Mouse (Mus musculus): ENCODE data around the gene Gm45062. TPM values are rescaled to one million over a fixed set of nuclear protein-coding genes. Genes with fewer than 3 reads are reported as not detected.

Gene Gm45062
- polyA plus RNA-seq, 1 experiment from 2014 or later: 14.5 TPM

GRCm38 (mm10) chr6:8352533-8353168, 93.4 kb downstream of the Gm45062 start:
- peak; percentile 79 for ATAC-seq (ENCODE audit: low FRiP score)
- no peak overlapping the region for H3K27ac ChIP-seq (ENCODE audit: low read depth, low read length)
- no peaks in the 10 kb centered on the region for H3K4me1 ChIP-seq (replicated peaks; ENCODE audit: control insufficient read depth, insufficient read depth, low read length)
- no peak for DNase-seq (ENCODE audit: low spot score)
- H3K27me3 ChIP-seq (ENCODE audit: control insufficient read depth, insufficient read depth, low read length): no peaks in the 10 kb centered on the region
- H3K4me2 ChIP-seq (replicated peaks; ENCODE audit: low read depth, low read length): no peak overlapping the region
- H3K4me3 ChIP-seq (ENCODE audit: low read depth, low read length): no peak overlapping the region
- no peaks in the 10 kb centered on the region for H3K36me3 ChIP-seq (ENCODE audit: control insufficient read depth, insufficient read depth, low read length)
- no peaks in the 10 kb centered on the region for H3K9me3 ChIP-seq (ENCODE audit: control insufficient read depth, low read length)
- no peak overlapping the region for H3K9ac ChIP-seq (ENCODE audit: low read depth, low read length)
- 58% methylated on average over 12 of the region's 12 CpGs for WGBS

- Histone ChIP-seq H3K27ac (ENCODE audit: low read depth, low read length) (peak overlapping the region; percentile 14; the same call in 1 of the 2 replicates), H3K4me3 (ENCODE audit: low read depth, low read length) (no peak overlapping the region), H3K36me3 (ENCODE audit: control insufficient read depth, insufficient read depth, low read length) (no peaks in the 10 kb centered on the region), H3K9ac (ENCODE audit: low read depth, low read length) (no peak overlapping the region), H3K27me3 (ENCODE audit: control insufficient read depth, insufficient read depth, low read length) (no peaks in the 10 kb centered on the region), H3K4me1 (replicated peaks; ENCODE audit: control insufficient read depth, insufficient read depth, low read length) (no peaks in the 10 kb centered on the region), H3K9me3 (ENCODE audit: control insufficient read depth, low read length) (no peaks in the 10 kb centered on the region), H3K4me2 (replicated peaks; ENCODE audit: low read depth, low read length) (no peak overlapping the region)
- DNase-seq (ENCODE audit: low spot score) (no peak), ATAC-seq (ENCODE audit: low FRiP score) (no peak)
- WGBS: 72% methylated on average over 4 of the region's 4 CpGs
These were observed 94.2 kb downstream of the Gm45062 start for GRCm38 (mm10) chr6:8353461-8353860.

GRCm38 (mm10) chr6:8354846-8355245, 95.6 kb downstream of the Gm45062 start:
- H3K27me3 ChIP-seq (ENCODE audit: control insufficient read depth, insufficient read depth, low read length): no peaks in the 10 kb centered on the region
- DNase-seq (ENCODE audit: low spot score): no peak
- no peak for ATAC-seq (ENCODE audit: low FRiP score)
- no peak overlapping the region for H3K4me3 ChIP-seq (ENCODE audit: low read depth, low read length)
- no peaks in the 10 kb centered on the region for H3K36me3 ChIP-seq (ENCODE audit: control insufficient read depth, insufficient read depth, low read length)
- H3K27ac ChIP-seq (ENCODE audit: low read depth, low read length): no peak overlapping the region
- no peaks in the 10 kb centered on the region for H3K9me3 ChIP-seq (ENCODE audit: control insufficient read depth, low read length)
- H3K4me2 ChIP-seq (replicated peaks; ENCODE audit: low read depth, low read length): no peak overlapping the region
- no peaks in the 10 kb centered on the region for H3K4me1 ChIP-seq (replicated peaks; ENCODE audit: control insufficient read depth, insufficient read depth, low read length)
- 91% methylated on average over 4 of the region's 4 CpGs for WGBS
- no peak overlapping the region for H3K9ac ChIP-seq (ENCODE audit: low read depth, low read length)

GRCm38 (mm10) chr6:8358232-8358631, 99.0 kb downstream of the Gm45062 start:
- Histone ChIP-seq H3K9me3 (ENCODE audit: control insufficient read depth, low read length) (no peaks in the 10 kb centered on the region), H3K27ac (ENCODE audit: low read depth, low read length) (no peak overlapping the region), H3K4me2 (replicated peaks; ENCODE audit: low read depth, low read length) (no peak overlapping the region), H3K4me1 (replicated peaks; ENCODE audit: control insufficient read depth, insufficient read depth, low read length) (no peaks in the 10 kb centered on the region), H3K9ac (ENCODE audit: low read depth, low read length) (no peak overlapping the region), H3K36me3 (ENCODE audit: control insufficient read depth, insufficient read depth, low read length) (no peaks in the 10 kb centered on the region), H3K27me3 (ENCODE audit: control insufficient read depth, insufficient read depth, low read length) (no peaks in the 10 kb centered on the region), H3K4me3 (ENCODE audit: low read depth, low read length) (no peak overlapping the region)
- DNase-seq (ENCODE audit: low spot score) (no peak), ATAC-seq (ENCODE audit: low FRiP score) (no peak)
- 86% methylated on average over 2 of the region's 2 CpGs for WGBS

- ATAC-seq (ENCODE audit: low FRiP score): no peak
- Histone ChIP-seq H3K36me3 (ENCODE audit: control insufficient read depth, insufficient read depth, low read length) (no peaks in the 10 kb centered on the region), H3K4me2 (replicated peaks; ENCODE audit: low read depth, low read length) (no peak overlapping the region), H3K27me3 (ENCODE audit: control insufficient read depth, insufficient read depth, low read length) (no peaks in the 10 kb centered on the region), H3K27ac (ENCODE audit: low read depth, low read length) (no peak overlapping the region), H3K9ac (ENCODE audit: low read depth, low read length) (no peak overlapping the region), H3K4me3 (ENCODE audit: low read depth, low read length) (no peak overlapping the region), H3K9me3 (ENCODE audit: control insufficient read depth, low read length) (no peaks in the 10 kb centered on the region), H3K4me1 (replicated peaks; ENCODE audit: control insufficient read depth, insufficient read depth, low read length) (no peaks in the 10 kb centered on the region)
- no peak for DNase-seq (ENCODE audit: low spot score)
- WGBS: 84% methylated on average over 2 of the region's 2 CpGs
These were observed 99.5 kb downstream of the Gm45062 start for GRCm38 (mm10) chr6:8358782-8359181.

- WGBS: 92% methylated on average over 7 of the region's 7 CpGs
- ATAC-seq (ENCODE audit: low FRiP score): no peak
These were observed 101.6 kb downstream of the Gm45062 start for GRCm38 (mm10) chr6:8360805-8361204.

GRCm38 (mm10) chr6:8364033-8364756, 104.9 kb downstream of the Gm45062 start:
- 71% methylated on average over 12 of the region's 12 CpGs for WGBS
- H3K4me3 ChIP-seq (ENCODE audit: low read depth, low read length): no peak overlapping the region
- no peak overlapping the region for H3K27ac ChIP-seq (ENCODE audit: low read depth, low read length)
- H3K36me3 ChIP-seq (ENCODE audit: control insufficient read depth, insufficient read depth, low read length): no peaks in the 10 kb centered on the region
- H3K9ac ChIP-seq (ENCODE audit: low read depth, low read length): no peak overlapping the region
- no peaks in the 10 kb centered on the region for H3K27me3 ChIP-seq (ENCODE audit: control insufficient read depth, insufficient read depth, low read length)
- DNase-seq (ENCODE audit: low spot score): no peak
- H3K4me1 ChIP-seq (replicated peaks; ENCODE audit: control insufficient read depth, insufficient read depth, low read length): no peaks in the 10 kb centered on the region
- no peaks in the 10 kb centered on the region for H3K9me3 ChIP-seq (ENCODE audit: control insufficient read depth, low read length)
- no peak for ATAC-seq (ENCODE audit: low FRiP score)
- no peak overlapping the region for H3K4me2 ChIP-seq (replicated peaks; ENCODE audit: low read depth, low read length)

More at GRCm38 (mm10) chr6:8360805-8361204, 101.6 kb downstream of the Gm45062 start:
- Histone ChIP-seq H3K9ac (ENCODE audit: low read depth, low read length) (no peak overlapping the region), H3K27me3 (ENCODE audit: control insufficient read depth, insufficient read depth, low read length) (no peaks in the 10 kb centered on the region), H3K36me3 (ENCODE audit: control insufficient read depth, insufficient read depth, low read length) (no peaks in the 10 kb centered on the region), H3K4me1 (replicated peaks; ENCODE audit: control insufficient read depth, insufficient read depth, low read length) (no peaks in the 10 kb centered on the region), H3K4me3 (ENCODE audit: low read depth, low read length) (no peak overlapping the region), H3K9me3 (ENCODE audit: control insufficient read depth, low read length) (no peaks in the 10 kb centered on the region), H3K4me2 (replicated peaks; ENCODE audit: low read depth, low read length) (no peak overlapping the region), H3K27ac (ENCODE audit: low read depth, low read length) (no peak overlapping the region)
- no peak for DNase-seq (ENCODE audit: low spot score)

- Histone ChIP-seq H3K36me3 (ENCODE audit: control insufficient read depth, insufficient read depth, low read length) (no peaks in the 10 kb centered on the region), H3K4me1 (replicated peaks; ENCODE audit: control insufficient read depth, insufficient read depth, low read length) (no peaks in the 10 kb centered on the region), H3K9me3 (ENCODE audit: control insufficient read depth, low read length) (no peaks in the 10 kb centered on the region), H3K27me3 (ENCODE audit: control insufficient read depth, insufficient read depth, low read length) (no peaks in the 10 kb centered on the region), H3K27ac (ENCODE audit: low read depth, low read length) (no peak overlapping the region), H3K4me3 (ENCODE audit: low read depth, low read length) (no peak overlapping the region), H3K9ac (ENCODE audit: low read depth, low read length) (no peak overlapping the region), H3K4me2 (replicated peaks; ENCODE audit: low read depth, low read length) (no peak overlapping the region)
- no peak for DNase-seq (ENCODE audit: low spot score)
- no peak for ATAC-seq (ENCODE audit: low FRiP score)
- WGBS: 90% methylated on average over 11 of the region's 11 CpGs
These were observed 105.5 kb downstream of the Gm45062 start for GRCm38 (mm10) chr6:8364757-8365150.

- ATAC-seq (ENCODE audit: low FRiP score): peak; percentile 65
- 92% methylated on average over 4 of the region's 4 CpGs for WGBS
These were observed 108.4 kb downstream of the Gm45062 start for GRCm38 (mm10) chr6:8367675-8368074.

More at GRCm38 (mm10) chr6:8367675-8368074, 108.4 kb downstream of the Gm45062 start:
- Histone ChIP-seq H3K4me1 (replicated peaks; ENCODE audit: control insufficient read depth, insufficient read depth, low read length) (no peaks in the 10 kb centered on the region), H3K36me3 (ENCODE audit: control insufficient read depth, insufficient read depth, low read length) (no peaks in the 10 kb centered on the region), H3K27ac (ENCODE audit: low read depth, low read length) (no peak overlapping the region), H3K27me3 (ENCODE audit: control insufficient read depth, insufficient read depth, low read length) (no peaks in the 10 kb centered on the region), H3K4me3 (ENCODE audit: low read depth, low read length) (no peak overlapping the region), H3K4me2 (replicated peaks; ENCODE audit: low read depth, low read length) (no peak overlapping the region), H3K9ac (ENCODE audit: low read depth, low read length) (no peak overlapping the region), H3K9me3 (ENCODE audit: control insufficient read depth, low read length) (no peaks in the 10 kb centered on the region)
- no peak for DNase-seq (ENCODE audit: low spot score)

Data from hindbrain, embryonic 11.5 days (tissue).